Mouse (Mus musculus) embryonic facial prominence, embryonic 15.5 days (tissue): ENCODE data around the gene Ccdc9b. TPM values are rescaled to one million over a fixed set of nuclear protein-coding genes. Genes with fewer than 3 reads are reported as not detected.
A peak's percentile ranks its signal among the peaks of the same experiment; 100 is the strongest.

Experiments
- ATAC-seq: fragments of 200-750 bp; cut with Nextera tagmentation; 2 replicates; pipeline ENCODE4 v1.8.0; 2017; ENCODE audit warnings: low read depth, moderate TSS enrichment; ENCODE audit not compliant: insufficient number of reproducible peaks, low FRiP score, low TSS enrichment
- H3K27ac ChIP-seq: fragments of 300-500 bp; sonication (generic); replicated peaks from 2 replicates; pipeline ENCODE4 v1.5.1; 2015; ENCODE audit warnings: mild to moderate bottlenecking, inconsistent platforms
- H3K27me3 ChIP-seq: fragments of 300-500 bp; sonication (generic); 2 replicates; pipeline ENCODE4 v1.6.1; 2015; ENCODE audit warnings: inconsistent platforms
- H3K36me3 ChIP-seq: fragments of 300-500 bp; sonication (generic); 2 replicates; pipeline ENCODE4 v1.6.1; 2015; ENCODE audit warnings: mild to moderate bottlenecking, inconsistent platforms
- H3K4me1 ChIP-seq: fragments of 300-500 bp; sonication (generic); 2 replicates; pipeline ENCODE4 v1.6.1; 2015; ENCODE audit warnings: inconsistent platforms
- H3K4me2 ChIP-seq: fragments of 300-500 bp; sonication (generic); replicated peaks from 2 replicates; pipeline ENCODE4 v1.6.1; 2015; ENCODE audit warnings: mild to moderate bottlenecking, inconsistent platforms
- H3K4me3 ChIP-seq: fragments of 300-500 bp; sonication (generic); replicated peaks from 2 replicates; pipeline ENCODE4 v1.5.1; 2015; ENCODE audit warnings: mild to moderate bottlenecking, inconsistent platforms
- H3K9ac ChIP-seq: fragments of 300-500 bp; sonication (generic); 2 replicates; pipeline ENCODE4 v1.6.1; 2015; ENCODE audit warnings: inconsistent platforms
- H3K9me3 ChIP-seq: fragments of 300-500 bp; sonication (generic); replicated peaks from 2 replicates; pipeline ENCODE4 v1.6.1; 2016; ENCODE audit warnings: inconsistent platforms
- WGBS: fragments of 180-500 bp; shearing (Covaris S2); methylation state at CpG from one replicate; pipeline ENCODE4 v1.1.7; 2015; 5-methylcytosine and 5-hydroxymethylcytosine counted together
- polyA plus RNA-seq: library from polyadenylated mRNA; unstranded; fragments of >200 nt; fragmentation: Nextera tagmentation; extraction: Ambion mirVana; gene quantifications from 2 replicates; pipeline ENCODE4 v1.2.1, GENCODE M21; 2015

Ccdc9b gene
- polyA plus RNA-seq, 1 experiment from 2014 or later: 2.4 TPM

GRCm38 (mm10) chr2:118729816-118730621, 32.4 kb downstream of the Ccdc9b start:
- H3K4me3 ChIP-seq: no peak overlapping the region
- peaks cover 26% of the 10 kb centered on the region for H3K4me1 ChIP-seq
- no peaks in the 10 kb centered on the region for H3K9me3 ChIP-seq
- no peak for ATAC-seq
- H3K27ac ChIP-seq: no peak overlapping the region
- H3K4me2 ChIP-seq: no peak overlapping the region
- H3K27me3 ChIP-seq: peaks cover 5% of the 10 kb centered on the region; the same call in 1 of the 2 replicates
- no peaks in the 10 kb centered on the region for H3K36me3 ChIP-seq
- H3K9ac ChIP-seq: no peak overlapping the region
- WGBS: 19% methylated on average over 8 of the region's 8 CpGs

- Histone ChIP-seq H3K9me3 (no peaks in the 10 kb centered on the region), H3K27ac (no peak overlapping the region), H3K4me2 (no peak overlapping the region), H3K27me3 (peaks cover 5% of the 10 kb centered on the region; the same call in 1 of the 2 replicates), H3K36me3 (no peaks in the 10 kb centered on the region), H3K9ac (no peak overlapping the region), H3K4me3 (no peak overlapping the region), H3K4me1 (peaks cover 26% of the 10 kb centered on the region)
- 47% methylated on average over 4 of the region's 4 CpGs for WGBS
- ATAC-seq: no peak
These were observed 33.3 kb downstream of the Ccdc9b start for GRCm38 (mm10) chr2:118729194-118729593.

- H3K27me3 ChIP-seq: peaks cover 10% of the 10 kb centered on the region; the same call in 1 of the 2 replicates
- H3K36me3 ChIP-seq: no peaks in the 10 kb centered on the region
- no peaks in the 10 kb centered on the region for H3K9me3 ChIP-seq
- no peak within 1 kb of the TSS for H3K4me3 ChIP-seq
- no peak within 1 kb of the TSS for H3K27ac ChIP-seq
- H3K4me1 ChIP-seq: peaks cover 26% of the 10 kb centered on the region
- 10% methylated on average over 7 of the region's 7 CpGs for WGBS
- no peak within 1 kb of the TSS for H3K4me2 ChIP-seq
- no peak within 1 kb of the TSS for H3K9ac ChIP-seq
- ATAC-seq: no peak
These were observed 34.1 kb downstream of the Ccdc9b start, which contains the start of gene Plcb2 for GRCm38 (mm10) chr2:118728337-118728736. TSS of gene Plcb2 (minus strand) at chr2:118728438.

GRCm38 (mm10) chr2:118727911-118728310, 34.5 kb downstream of the Ccdc9b start:
- H3K4me3 ChIP-seq: no peak overlapping the region
- H3K27ac ChIP-seq: no peak overlapping the region
- no peaks in the 10 kb centered on the region for H3K9me3 ChIP-seq
- no peak for ATAC-seq
- peaks cover 12% of the 10 kb centered on the region; the same call in 1 of the 2 replicates for H3K27me3 ChIP-seq
- 19% methylated on average over 9 of the region's 9 CpGs for WGBS
- H3K9ac ChIP-seq: no peak overlapping the region
- H3K4me1 ChIP-seq: peaks cover 29% of the 10 kb centered on the region
- H3K36me3 ChIP-seq: no peaks in the 10 kb centered on the region
- no peak overlapping the region for H3K4me2 ChIP-seq

- H3K9me3 ChIP-seq: no peaks in the 10 kb centered on the region
- H3K4me1 ChIP-seq: peaks cover 32% of the 10 kb centered on the region
- ATAC-seq: no peak
- H3K9ac ChIP-seq: no peak overlapping the region
- no peak overlapping the region for H3K4me3 ChIP-seq
- no peak overlapping the region for H3K4me2 ChIP-seq
- H3K36me3 ChIP-seq: no peaks in the 10 kb centered on the region
- peaks cover 16% of the 10 kb centered on the region; the same call in 1 of the 2 replicates for H3K27me3 ChIP-seq
- H3K27ac ChIP-seq: no peak overlapping the region
- 83% methylated on average over 2 of the region's 2 CpGs for WGBS
These were observed 35.6 kb downstream of the Ccdc9b start for GRCm38 (mm10) chr2:118726873-118727272.

GRCm38 (mm10) chr2:118725511-118725910, 37.0 kb downstream of the Ccdc9b start:
- H3K4me3 ChIP-seq: no peak overlapping the region
- no peaks in the 10 kb centered on the region for H3K9me3 ChIP-seq
- peaks cover 32% of the 10 kb centered on the region for H3K4me1 ChIP-seq
- H3K9ac ChIP-seq: no peak overlapping the region
- H3K27ac ChIP-seq: no peak overlapping the region
- H3K4me2 ChIP-seq: no peak overlapping the region
- no peaks in the 10 kb centered on the region for H3K36me3 ChIP-seq
- 81% methylated on average over 4 of the region's 4 CpGs for WGBS
- H3K27me3 ChIP-seq: peaks cover 11% of the 10 kb centered on the region; the same call in 1 of the 2 replicates
- no peak for ATAC-seq

- H3K27me3 ChIP-seq: peaks cover 13% of the 10 kb centered on the region; the same call in 1 of the 2 replicates
- H3K36me3 ChIP-seq: no peaks in the 10 kb centered on the region
- no peak overlapping the region for H3K27ac ChIP-seq
- 80% methylated on average over 15 of the region's 15 CpGs for WGBS
- H3K9ac ChIP-seq: no peak overlapping the region
- no peak overlapping the region for H3K4me3 ChIP-seq
- H3K4me2 ChIP-seq: no peak overlapping the region
- no peaks in the 10 kb centered on the region for H3K9me3 ChIP-seq
- no peak for ATAC-seq
- peaks cover 16% of the 10 kb centered on the region; the same call in 1 of the 2 replicates for H3K4me1 ChIP-seq
These were observed 38.6 kb downstream of the Ccdc9b start for GRCm38 (mm10) chr2:118723693-118724486.

- WGBS: 87% methylated on average over 5 of the region's 5 CpGs
These were observed 45.8 kb downstream of the Ccdc9b start for GRCm38 (mm10) chr2:118716677-118717076.

GRCm38 (mm10) chr2:118714230-118714629, 48.2 kb downstream of the Ccdc9b start:
- Histone ChIP-seq H3K4me3 (no peak overlapping the region), H3K9me3 (no peaks in the 10 kb centered on the region), H3K4me1 (peaks cover 18% of the 10 kb centered on the region), H3K4me2 (no peak overlapping the region), H3K36me3 (no peaks in the 10 kb centered on the region), H3K27ac (no peak overlapping the region), H3K9ac (no peak overlapping the region), H3K27me3 (peaks cover 40% of the 10 kb centered on the region)
- ATAC-seq: no peak
- WGBS: 53% methylated on average over 4 of the region's 4 CpGs

More at GRCm38 (mm10) chr2:118716677-118717076, 45.8 kb downstream of the Ccdc9b start:
- H3K27ac ChIP-seq: no peak overlapping the region
- H3K36me3 ChIP-seq: no peaks in the 10 kb centered on the region
- H3K4me1 ChIP-seq: peaks cover 7% of the 10 kb centered on the region; the same call in 1 of the 2 replicates
- ATAC-seq: no peak
- H3K4me3 ChIP-seq: no peak overlapping the region
- H3K9ac ChIP-seq: no peak overlapping the region
- H3K4me2 ChIP-seq: no peak overlapping the region
- H3K9me3 ChIP-seq: no peaks in the 10 kb centered on the region
- H3K27me3 ChIP-seq: peaks cover 17% of the 10 kb centered on the region

GRCm38 (mm10) chr2:118713631-118714030, 48.8 kb downstream of the Ccdc9b start:
- Histone ChIP-seq H3K9me3 (no peaks in the 10 kb centered on the region), H3K9ac (no peak overlapping the region), H3K4me3 (no peak overlapping the region), H3K4me1 (peaks cover 18% of the 10 kb centered on the region), H3K36me3 (no peaks in the 10 kb centered on the region), H3K4me2 (no peak overlapping the region), H3K27ac (no peak overlapping the region), H3K27me3 (peaks cover 46% of the 10 kb centered on the region)
- no peak for ATAC-seq
- WGBS: 92% methylated on average over 6 of the region's 6 CpGs

- peak; percentile 39; the same call in 1 of the 2 replicates for ATAC-seq
- Histone ChIP-seq H3K9me3 (no peaks in the 10 kb centered on the region), H3K27me3 (peaks cover 71% of the 10 kb centered on the region), H3K4me3 (peak overlapping the region; percentile 42), H3K36me3 (no peaks in the 10 kb centered on the region), H3K4me2 (peak overlapping the region; percentile 92), H3K27ac (no peak overlapping the region), H3K4me1 (peaks cover 26% of the 10 kb centered on the region), H3K9ac (peak overlapping the region; percentile 21; the same call in 1 of the 2 replicates)
- WGBS: under 1% methylated on average over 36 of the region's 36 CpGs
These were observed 51.4 kb downstream of the Ccdc9b start for GRCm38 (mm10) chr2:118711038-118711494.
